Mouse (Mus musculus) right cerebral cortex, postnatal 4 days (tissue): Measurements from ENCODE around the gene Cd40.

ENCODE experiments used
- DNase-seq: peaks from one replicate; pipeline ENCODE4 v3.0.0-alpha.2; 2022

Gene Cd40

DNA sequence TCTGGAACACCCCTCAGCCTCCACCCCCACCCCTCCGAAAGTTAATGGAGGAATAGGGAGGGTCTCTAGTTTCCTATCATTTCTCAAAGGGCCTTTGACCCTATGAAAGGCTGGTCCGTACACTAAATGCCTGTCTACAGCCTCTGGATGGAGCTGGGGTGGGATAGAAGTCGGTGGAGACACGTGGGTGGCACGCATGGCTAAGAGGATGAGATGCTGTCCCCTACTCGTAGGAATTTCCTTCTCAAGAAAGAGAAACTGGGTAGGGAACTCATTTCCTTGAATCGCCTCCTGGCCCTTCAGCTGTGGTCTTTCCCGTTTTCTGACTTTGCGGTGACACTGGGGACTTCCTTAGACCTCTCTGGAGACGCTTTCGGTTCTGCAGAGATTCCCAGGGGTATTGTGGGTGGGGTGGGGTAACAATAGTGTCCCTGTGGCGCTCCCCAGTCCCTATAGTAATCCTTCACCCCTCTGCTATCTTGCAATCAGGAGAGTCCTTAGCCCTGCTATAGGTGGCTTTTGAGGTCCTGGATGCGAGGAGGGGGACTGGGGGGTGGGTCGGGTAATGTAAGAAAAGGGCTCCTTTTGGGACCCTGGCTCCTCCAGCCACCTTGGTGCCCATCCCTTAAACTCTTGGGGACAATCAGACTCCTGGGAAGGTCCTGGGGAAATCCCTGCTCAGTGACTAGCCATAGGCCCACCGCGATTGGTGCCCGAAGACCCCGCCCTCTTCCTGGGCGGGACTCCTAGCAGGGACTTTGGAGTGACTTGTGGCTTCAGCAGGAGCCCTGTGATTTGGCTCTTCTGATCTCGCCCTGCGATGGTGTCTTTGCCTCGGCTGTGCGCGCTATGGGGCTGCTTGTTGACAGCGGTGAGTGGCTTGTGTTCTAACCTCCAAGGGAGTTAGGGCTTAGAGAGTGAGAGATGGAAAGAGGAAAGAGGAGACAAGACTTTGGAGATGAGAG is at the start of gene Cd40:
Gene Cd40 (plus strand): TSS at position 740 of the 965 bp plus-strand sequence.
- DNase-seq: no peak

DNA sequence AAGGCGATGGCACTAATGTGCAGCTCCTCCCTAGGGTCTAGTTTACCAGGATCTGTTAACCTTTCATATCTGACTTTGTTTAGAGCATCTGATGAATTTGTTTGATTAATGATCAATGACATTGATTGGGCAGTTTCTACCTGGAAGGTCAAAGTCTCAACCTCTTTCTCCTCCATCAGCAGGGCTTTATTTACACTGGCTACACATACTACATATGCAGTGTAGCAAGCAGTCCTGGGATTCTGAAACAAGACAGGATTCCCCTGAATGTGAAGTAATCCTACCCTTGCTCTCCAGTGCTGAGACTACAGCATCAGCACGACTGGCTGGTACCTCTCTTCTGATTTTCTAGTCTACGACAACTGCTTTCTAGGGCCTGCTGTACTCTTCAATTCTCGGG is 48.6 kb upstream of the Cd40 start:
- DNase-seq: no peak

DNA sequence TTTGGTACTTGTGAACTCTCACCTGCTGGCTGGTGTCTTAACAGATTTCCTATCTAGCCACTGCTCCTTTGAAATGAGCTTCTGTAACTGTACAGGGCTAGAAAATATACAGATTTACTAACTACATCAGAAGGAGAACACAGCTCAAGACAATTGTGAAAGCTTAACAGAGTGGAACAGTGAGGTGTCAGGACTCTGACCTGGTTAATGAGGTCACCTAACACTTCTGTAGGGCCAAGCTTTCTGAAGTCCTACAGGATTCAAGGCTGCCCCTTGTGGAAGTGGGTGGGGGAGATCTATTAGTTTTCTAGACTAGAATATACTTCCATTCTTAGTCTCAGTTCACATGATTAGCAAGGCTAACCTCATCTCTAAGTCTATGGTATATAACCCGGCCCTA is 47.4 kb upstream of the Cd40 start:
- DNase-seq: no peak

DNA sequence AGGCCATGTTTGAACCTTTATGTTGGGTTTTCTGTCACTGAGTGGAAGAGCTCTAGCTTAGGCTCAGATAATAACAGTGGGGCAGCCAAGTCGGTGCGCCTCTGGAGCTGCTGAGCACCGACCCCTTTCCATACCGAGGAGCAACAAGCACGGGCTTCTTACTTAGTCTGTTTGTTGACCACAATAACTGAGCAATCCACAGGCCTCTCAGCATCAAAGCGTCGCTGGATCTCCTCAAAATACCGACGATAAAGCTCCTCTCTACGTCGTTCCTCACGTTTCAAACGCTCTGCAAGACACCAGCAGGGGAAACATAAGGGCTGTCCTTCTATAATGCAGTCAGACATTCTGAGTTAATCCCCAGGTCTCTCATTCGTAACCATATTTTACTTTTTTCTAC is 46.3 kb upstream of the Cd40 start:
- no peak for DNase-seq

DNA sequence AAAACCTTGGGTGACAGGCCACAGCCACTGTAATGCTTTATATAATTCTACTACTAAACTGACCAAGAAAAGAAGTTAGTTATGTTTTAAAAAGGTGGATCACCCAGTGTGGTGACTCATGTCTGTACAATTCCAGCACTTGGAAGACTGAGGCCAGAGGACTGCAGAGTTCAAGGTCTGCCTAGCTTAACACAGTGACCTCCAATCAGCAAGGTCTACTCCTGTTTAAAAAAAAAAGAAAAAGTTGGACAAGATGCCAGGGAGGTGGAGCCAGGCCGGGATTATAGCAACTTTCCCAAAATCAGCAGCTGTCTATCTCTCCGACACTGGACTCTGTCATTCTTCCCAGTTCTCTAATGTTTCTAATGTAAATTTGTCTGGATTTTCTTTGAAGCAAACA is 45.8 kb upstream of the Cd40 start:
- no peak for DNase-seq

DNA sequence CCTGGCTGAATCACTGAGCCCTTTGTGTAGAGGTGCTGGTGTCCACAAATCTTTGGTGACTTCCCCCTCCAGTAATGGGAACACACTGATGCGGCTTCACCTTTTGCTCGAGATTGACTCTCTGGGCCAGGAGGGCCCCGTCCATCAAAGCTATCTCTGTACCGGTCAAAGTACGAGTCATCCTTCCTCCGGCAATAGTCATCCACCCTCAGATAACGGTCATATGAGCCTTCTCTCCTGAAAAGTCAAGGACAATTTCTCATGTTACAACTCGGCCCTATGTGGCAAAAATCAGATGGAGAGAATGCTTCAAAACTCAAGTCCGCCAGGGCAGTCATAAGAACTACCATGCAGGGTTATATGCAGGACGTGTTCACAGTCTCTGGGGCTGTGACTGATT is 45.1 kb upstream of the Cd40 start:
- DNase-seq: no peak

DNA sequence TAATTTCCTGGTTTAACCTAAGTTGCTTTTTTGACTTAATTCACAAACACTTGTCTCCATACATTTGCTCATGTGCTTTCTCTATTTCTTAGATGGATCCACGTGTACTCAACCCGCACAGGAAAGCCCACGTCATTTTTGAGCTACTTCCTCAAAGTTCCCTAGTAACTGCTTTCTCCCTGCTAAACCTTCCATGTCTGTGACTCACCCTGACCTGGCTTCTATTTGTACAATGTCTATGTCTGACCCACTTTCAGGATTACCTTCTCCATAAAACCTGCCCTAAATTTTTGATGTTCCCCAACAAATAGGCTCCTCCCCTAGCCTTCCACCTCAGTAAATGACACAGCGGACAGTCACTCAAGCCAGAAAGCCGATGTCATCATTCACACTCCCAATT is 40.5 kb upstream of the Cd40 start:
- DNase-seq: no peak

DNA sequence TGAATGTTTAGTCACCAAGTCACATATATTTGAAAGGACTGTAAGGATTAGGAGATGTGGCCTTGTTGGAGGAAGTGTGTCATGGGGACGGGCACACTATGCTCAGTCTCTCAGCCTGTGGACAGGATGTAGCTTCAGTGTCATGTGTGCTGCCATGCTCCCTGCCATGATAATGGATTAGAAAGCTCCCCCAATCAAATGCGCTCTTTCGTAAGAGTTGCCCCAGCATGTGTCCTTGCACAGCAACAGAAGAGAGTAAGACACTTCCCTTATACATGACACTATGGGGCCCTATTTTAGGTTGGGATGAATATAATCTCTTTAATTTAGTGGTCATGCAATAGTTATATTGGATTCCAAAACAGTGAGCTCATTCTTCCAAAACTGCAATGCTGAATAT is 34.9 kb upstream of the Cd40 start:
- DNase-seq: no peak

DNA sequence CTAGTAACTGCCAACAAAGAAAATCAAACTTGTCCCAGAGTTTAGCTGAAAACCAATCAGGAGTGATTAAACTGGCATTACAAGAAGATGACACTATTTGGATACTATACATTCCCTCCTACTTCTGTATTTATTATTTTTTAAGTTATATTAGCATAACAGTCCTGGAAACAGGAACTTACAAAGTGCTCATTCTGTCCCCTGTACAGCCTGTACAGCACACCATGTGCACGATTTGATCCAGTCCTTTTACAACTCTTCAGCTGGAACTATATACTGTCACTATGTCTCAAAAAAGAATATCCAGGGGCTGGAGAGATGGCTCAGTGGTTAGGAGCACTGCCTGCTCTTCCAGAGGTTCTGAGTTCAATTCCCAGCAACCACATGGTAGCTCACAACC is 28.3 kb upstream of the Cd40 start:
- no peak for DNase-seq

DNA sequence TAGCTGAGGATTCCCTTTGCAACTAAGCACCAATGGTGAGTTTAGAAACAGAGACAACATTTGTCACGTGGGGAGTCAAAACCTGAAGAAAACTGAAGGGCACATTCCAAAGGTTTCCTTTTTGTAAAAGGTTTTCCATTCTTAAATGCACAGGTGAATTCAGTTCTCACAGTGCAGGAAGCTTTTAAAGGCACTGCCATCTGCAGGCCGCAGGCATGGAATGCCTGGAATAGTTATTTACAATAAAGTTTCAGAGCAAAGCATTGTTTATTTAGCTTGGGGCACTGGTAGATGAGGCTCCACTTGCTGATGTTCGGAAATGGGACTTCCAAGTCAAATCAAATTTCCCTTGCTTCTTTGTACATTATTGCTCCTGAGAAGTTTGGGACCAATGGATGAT is 22.9 kb upstream of the Cd40 start:
- no peak for DNase-seq

DNA sequence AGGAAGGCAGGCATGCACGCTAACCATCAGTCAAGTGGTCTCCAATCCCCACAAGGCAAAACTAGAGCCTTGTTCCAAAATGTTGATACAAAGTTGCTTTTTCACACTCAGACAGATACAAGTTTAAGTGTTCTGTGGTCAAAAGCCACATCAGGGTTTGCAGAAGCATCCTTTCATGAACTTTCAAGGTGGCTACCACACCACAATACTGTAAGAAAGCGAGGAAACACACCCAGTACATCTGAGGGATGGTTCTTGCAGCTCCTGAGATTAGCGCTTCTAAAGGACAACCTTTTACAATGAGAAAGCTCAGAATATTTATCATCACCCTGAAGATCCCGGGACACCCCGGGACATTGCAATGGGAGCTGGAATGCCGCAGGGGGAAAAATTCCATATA is 22.1 kb upstream of the Cd40 start:
- no peak for DNase-seq

DNA sequence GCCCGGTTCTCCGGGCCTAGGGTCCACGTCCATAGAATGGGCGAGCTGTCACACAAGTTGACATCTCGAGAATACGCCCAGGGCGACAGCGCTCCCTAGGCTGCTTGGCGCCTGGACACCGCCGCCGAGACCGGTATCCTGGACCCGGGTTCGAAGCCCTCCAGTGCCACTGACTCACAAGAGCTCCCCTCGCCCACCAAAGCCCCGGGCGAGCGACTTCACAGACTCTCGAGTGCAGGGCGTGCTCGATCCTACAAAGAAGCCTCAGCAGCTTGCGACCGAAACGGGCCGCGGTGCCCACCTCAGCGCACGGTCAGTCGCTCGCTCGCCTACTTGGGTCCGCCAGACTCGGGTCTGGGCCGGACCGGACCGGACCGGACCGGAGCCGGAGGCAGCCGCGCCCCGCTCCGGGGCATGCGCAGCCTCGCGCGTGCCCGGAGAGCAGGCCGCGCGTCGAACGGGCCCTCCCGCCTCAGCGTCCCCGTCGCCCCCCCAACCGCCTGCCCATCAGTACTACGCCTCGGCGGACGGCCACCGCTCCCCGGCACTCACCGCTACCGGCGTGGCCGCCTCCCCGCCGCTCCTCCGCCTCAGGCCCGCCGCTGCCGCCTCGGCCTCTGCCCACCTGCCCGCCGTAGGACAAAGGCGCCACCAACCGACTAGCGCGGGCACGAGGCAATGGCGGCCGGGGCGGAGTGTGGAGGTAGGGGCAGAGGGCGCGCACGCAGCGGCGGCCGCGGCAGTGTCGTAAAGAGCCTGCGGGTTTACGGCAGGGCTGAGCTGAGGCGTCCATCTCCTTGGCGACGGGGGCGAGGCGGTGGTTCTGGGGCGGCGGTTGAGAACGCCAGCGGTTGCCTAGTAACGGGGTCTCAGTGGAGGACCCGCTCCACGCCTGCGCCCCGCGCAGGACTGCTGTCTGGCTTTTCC is 21.0 kb upstream of the Cd40 start, which contains the start of gene Ncoa5:
Gene Ncoa5 (minus strand): TSS at position 737 of the 927 bp plus-strand sequence.
- DNase-seq: peak; percentile 97

DNA sequence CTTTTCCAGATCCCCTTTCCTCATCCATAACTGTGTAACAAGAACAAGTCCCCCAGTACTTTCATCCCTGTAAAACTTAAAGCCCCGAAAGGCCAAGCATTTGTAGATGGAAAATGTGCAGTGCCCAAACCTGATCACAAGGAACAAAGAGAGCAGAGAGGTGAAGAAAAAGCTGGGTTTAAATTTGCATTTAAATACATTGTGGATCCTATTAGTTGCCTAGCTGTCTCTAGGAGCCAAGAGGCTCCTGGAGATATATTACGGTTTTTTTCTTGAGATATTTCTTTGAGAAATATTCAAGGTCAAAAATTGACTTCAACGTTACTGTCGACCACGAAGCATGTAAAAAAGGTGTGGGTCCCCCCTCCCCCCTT is 20.4 kb upstream of the Cd40 start:
- no peak for DNase-seq

DNA sequence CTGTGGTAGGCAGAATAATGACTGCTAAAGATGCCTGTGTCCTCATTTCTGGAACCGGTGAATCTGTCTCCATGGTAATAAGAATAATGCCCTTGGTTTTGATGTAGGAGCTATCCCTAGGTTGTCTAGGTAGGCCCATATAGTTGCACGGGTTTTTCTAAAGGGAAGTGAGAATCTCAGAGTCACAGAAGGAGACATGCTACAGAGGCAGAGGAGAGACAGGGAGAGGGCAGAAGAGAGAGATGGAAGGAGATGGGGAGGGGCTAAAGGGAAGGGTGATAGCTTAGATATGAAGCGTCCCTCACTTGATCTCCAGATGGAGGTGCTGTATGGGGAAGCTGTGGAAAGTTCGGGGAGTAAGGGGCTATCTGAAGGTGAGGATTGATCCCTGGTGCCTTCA is 18.0 kb upstream of the Cd40 start:
- DNase-seq: no peak

DNA sequence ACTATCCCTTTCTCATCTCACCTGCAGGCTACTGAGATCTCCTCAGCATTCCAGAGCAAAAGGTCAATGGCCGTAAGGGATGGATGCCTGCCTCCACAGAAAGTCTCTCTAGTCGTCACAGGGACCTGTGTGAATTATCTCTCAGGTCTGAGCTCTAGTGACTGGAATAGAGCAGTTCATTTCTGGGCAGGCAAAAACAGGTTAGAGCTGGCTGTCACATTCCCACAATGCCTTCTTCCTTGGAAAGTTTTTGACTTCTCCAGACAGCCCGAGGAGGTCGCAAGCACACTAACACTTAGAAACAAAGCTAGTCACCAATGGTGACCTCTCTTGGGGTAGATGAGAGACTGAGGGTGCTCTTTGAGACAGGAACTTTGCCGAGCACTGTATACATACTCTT is 13.3 kb upstream of the Cd40 start:
- no peak for DNase-seq

DNA sequence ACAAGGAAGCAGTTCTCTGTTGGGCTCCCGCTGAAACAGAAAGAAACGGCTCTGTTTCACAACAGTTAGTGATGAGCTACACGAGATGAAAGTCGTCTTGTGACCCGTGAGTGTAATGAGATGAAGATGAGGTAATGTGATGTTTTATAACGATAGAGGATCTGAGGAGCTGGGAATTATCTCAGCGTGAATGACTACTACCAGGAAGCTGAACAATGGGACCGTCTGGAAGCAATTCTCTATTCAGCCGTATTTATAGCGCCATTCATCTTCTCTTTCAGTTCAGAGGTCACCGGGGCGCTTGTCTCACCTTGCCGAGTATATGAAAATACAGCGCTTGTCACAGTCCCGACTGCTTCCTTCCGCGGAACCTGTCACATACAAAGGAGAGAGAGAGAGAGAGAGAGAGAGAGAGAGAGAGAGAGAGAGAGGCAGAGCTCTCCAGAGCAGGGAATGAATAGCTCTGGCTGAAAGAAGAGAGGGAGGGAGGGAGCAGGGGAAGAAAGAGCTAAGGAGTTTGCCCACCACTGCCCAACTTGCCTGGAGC is 12.3 kb upstream of the Cd40 start:
- DNase-seq: no peak

DNA sequence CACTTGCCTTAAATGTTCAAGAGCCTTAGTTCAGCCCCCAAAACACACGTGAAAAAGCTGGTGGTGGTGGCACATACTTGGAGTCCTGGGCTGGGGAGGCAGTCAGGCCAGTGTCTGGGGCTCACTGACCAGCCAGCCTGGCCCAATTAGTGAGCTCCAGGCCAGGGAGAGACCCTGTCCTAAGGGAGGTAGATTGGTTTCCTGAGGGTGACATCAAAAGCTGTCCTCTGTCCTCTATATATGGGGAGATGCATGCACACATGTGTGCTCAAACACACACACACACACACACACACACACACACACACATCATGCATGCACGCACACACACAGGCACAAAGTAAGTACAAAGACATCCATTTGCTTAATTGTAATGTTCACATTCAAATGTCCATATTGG is 11.7 kb upstream of the Cd40 start:
- DNase-seq: no peak

DNA sequence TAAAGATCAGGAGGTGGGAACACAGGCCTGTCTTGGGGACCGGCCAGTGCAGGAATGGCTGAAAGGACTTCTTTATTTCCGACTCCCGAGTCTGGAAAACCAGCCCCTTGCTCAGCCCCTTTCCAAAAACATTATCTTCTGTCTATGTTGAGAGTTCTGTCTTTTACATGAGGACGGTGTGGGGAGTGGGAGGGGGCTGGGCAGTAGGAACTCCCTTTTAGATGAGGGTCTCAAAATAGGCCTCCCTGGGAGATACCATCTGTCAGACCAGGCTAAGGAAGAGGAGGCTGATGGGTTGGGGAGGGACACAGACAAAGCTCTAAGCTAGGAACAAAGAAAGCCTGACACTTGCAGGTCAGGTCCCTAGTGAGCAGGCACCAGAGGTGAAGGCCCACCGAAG is 6.4 kb upstream of the Cd40 start:
- no peak for DNase-seq

DNA sequence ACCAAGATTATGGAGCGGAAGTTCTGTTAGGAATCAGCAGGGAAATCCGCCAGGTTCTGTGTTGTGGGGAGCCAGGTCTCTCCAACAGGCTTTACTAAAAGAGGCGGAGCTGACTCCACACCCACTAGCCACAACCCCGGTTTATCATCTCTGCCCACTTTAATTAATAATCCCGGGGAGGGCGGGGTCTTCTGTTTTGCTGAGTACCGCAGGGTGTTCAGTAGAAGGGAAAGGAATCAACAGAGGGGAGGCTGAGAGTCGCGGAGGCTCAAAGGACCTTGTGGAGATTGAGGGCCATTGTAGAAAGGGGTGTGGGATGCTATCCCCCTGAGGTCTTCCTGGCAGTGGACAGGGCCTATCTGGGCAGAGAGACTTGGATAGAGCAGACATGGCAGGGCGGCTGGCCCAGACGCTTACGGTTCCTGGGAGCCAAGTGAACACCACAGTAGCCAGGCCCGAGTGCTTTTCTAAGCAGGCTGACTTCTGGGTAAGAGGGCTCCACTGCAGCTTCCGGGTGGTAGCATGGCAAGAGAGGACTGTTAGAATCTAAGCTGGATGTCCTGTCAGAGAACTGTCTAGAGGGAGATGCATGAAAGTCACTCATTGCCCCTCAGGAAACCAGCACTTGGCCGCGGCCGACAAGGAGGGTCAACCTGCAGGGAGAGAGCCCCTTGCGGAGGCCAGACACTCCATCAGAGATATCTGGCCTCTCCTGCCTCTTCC is 4.4 kb upstream of the Cd40 start:
- DNase-seq: no peak

DNA sequence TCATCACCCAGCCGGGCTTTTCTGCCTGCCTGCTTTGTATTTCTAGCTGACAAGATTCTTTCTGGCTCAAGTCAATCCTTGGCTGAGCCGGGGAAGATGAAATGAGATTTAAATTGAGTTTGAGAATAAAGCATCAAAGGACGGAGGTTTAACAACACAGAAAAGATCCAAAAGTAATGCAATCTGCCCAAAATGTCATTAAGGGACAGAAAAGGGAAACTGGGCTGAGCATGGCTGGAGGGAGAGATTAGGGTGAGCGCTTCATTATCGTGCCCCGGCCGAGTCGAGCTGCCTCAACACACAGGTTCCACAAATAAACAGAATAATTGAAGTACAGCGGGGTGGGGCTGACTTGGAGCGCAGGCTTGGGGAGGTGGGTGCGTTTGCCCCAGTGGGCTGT is 3.9 kb upstream of the Cd40 start:
- DNase-seq: no peak

DNA sequence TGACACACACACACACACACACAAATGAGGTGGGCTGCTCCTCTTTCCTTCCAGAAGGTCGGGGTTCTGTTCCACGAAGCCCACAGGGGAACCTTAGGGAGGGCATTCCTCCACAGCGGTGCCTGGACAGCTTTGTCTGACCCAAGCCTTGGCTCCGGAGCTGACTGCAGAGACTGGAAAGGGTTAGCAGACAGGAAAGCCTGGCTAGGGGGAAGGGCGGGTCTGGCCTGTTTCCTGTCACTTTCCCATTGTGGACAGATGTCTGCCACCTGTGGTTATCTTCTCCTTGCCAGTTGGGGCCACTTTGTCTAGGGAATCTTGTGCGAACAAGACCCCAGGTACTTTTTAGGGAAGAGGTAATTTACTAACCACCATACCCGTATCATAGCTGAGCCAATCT is 478 bp downstream of the Cd40 start:
- no peak for DNase-seq

DNA sequence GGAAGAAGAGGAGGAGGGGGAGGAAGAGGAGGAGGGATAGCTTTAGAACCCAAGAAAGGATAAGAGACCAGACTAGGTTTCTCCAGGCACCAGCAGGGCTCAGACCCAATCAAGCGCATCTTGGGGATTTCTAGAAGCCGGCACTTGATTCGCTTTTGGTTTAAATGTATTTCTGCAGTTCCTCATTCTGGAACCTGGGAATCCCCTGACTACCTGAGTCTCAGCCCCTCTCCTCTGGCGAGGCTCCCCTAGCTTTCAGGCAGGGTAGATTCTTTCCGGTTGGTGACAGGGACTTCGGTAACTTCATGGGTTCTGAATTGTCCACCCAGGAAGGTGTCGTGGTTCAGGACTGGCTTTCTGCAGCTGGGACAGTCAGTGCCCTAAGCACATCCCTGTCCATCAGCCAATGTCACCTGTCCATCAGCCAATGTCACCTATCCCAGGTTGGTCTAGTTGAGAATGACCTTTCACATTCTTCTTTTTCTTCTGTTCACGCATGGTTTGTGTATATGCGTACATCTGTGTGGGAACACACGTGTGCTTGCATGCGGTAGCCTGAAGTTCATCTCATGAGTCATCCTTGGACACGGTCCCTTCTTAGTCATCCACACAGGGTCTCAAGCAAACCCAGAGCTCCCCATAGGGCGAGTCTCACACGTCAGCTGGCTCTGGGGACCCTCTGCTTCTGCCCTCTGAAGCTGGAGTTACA is 1.1 kb downstream of the Cd40 start:
- no peak for DNase-seq
